Mouse (Mus musculus) retina, postnatal 1 day (tissue): ENCODE data around the gene Pitpnm3.

Source experiments
- DNase-seq: peaks from one replicate; pipeline ENCODE4 v3.0.0-alpha.2; 2012

The Pitpnm3 gene

GRCm38 (mm10) chr11:72049171-72049759 is 86.3 kb downstream of the Pitpnm3 start:
- DNase-seq: no peak

DNA sequence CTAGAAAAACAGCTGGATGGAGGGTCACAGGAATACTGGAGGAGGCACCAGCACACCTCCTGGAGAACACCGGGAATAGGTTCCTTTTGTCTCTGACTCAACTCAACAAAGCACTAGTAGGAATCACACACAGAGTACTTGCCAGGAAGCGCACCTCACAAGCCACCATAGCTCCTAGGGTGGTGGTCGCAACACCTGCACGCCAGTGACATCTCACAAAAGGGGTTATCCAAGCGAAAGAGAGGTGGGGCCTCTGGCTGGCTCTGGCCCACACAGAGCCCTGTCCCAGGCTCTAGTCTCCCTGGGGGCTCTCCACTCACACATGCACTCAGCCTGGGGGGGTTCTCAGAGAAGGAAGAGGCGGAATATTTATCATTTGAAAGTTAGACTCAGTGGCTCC is 86.8 kb downstream of the Pitpnm3 start:
- DNase-seq: no peak

GRCm38 (mm10) chr11:72044231-72044630 is 91.3 kb downstream of the Pitpnm3 start:
- no peak for DNase-seq

GRCm38 (mm10) chr11:72042631-72043030 is 92.9 kb downstream of the Pitpnm3 start:
- DNase-seq: peak; percentile 36

- DNase-seq: peak; percentile 95
Observed at GRCm38 (mm10) chr11:72041768-72042607, 93.6 kb downstream of the Pitpnm3 start, which contains the start of gene Pimreg. Gene Pimreg, plus strand, starts transcription at chr11:72042032.

GRCm38 (mm10) chr11:72041290-72041767 is 94.2 kb downstream of the Pitpnm3 start:
- no peak for DNase-seq

DNA sequence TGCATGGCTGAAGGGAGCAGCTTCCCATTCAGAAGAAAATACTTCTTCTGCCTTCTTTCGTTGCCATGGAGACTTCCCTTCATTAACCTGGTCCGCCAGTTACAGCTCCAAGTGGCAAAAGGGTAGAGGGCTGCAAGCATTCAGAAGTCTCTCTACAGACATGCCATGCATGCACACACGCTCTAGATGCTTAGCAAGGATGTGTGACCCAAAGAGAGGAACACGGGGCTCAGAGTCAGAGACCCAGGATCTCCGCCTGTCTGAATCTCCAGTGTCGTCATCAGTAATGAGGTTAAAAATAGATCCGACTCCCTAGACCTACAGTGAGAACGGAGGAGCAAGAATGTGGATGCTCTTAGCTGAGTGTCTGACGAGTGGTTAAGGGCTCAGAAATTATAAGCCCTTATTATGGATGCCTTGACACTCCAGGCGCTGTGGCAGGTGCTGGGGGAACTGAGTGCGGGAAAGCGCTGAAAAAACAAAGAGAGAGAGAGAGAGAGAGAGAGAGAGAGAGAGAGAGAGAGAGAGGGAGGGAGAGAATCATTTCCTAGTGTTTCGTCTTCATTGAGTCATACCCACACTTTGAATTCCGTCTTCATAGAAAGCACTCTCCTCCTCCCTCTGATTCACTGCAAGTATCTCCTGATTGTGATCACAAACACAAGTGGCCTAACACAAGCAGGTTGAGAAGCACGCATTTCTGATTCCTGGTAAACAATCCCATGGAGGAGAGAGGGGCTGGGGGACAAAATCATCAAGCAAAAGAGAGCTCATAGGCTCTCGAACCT is 95.8 kb downstream of the Pitpnm3 start:
- peak; percentile 55 for DNase-seq

DNA sequence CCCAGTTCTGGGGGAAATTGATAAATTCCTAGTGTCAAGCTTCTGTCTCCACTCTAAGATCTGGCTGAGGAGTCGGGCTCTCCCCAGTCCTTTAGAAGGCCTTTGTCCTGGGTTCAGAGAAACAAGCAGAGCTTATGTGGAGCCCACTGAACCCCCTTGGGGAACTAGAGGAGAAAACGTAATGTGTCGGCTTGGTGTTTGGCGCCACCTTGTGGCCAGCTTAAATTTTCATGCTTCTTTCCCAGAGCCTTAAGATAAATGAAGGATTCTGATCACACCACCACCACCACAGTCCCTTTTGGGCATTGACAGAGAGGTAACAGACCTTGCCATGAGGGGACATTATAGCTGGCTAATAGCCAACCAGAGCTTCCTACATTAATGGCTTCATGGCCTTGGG is 97.6 kb downstream of the Pitpnm3 start:
- DNase-seq: peak; percentile 90

DNA sequence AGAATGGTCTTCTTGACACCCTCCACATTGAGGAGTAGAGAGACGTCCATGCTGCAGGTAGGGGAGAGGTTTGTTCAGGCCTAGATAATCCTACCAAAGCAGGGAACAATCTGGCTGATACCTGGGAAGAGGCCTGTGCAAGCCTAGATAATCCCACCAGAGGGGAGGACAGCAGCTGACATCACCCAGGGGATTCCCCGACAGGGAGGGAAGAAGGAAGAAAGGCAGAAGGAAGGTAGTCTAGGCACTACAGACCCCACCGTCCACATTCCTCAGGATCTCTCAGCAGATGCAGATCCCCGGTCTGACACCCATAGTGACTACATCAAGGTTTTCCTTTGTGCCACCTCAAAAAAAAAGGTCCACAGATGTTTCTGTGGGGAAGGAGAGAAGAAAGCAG is 98.2 kb downstream of the Pitpnm3 start, which contains the start of gene Aipl1:
Gene Aipl1 (minus strand): TSS at position 101 of the 400 bp plus-strand sequence.
- DNase-seq: peak; percentile 40

- DNase-seq: no peak
Observed at GRCm38 (mm10) chr11:72032589-72032988, 103.0 kb downstream of the Pitpnm3 start.

DNA sequence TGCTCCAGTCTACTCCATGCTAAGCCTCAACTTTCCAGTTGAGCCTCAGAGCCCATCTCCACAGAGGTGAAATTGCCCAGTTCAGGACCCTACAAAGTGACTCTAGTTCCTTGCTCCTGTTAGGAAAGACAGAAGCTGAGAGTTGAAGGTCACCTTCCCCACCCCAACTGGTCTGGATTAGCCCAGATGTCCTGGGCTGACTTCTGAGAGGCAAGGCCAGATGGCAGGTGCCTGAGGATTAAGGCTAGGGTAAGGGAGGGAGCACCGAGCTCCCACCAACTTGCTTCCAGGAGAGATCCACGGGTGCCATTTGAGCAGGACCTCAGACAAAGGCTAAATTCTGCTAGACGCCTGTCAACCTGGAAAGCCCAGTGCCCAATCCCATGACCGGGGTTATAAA is 103.5 kb downstream of the Pitpnm3 start:
- peak; percentile 65 for DNase-seq

DNA sequence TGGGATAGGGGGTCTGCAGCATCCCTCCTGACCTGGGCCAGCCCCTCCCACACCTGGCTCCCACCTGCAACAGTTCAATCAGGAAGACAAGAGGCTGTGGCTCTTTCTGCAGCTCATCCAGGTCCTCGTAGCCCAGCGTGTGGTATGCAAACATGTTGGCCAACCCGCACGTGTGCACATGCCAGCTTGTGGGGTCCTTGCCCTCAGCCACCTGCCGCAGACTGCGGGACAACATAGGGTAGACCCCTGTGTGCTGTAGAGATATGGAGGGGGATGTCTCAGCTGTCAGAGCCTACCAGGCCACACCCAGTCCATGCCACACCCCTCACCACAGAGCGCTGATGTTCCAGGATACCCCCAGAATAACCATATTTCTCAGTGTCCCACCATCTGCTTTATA is 104.2 kb downstream of the Pitpnm3 start:
- no peak for DNase-seq

GRCm38 (mm10) chr11:72029143-72029542 is 106.4 kb downstream of the Pitpnm3 start:
- DNase-seq: peak; percentile 69

GRCm38 (mm10) chr11:72027836-72028235 is 107.7 kb downstream of the Pitpnm3 start:
- DNase-seq: no peak

GRCm38 (mm10) chr11:72026516-72026915 is 109.1 kb downstream of the Pitpnm3 start:
- peak; percentile 55 for DNase-seq

GRCm38 (mm10) chr11:72025843-72026242 is 109.7 kb downstream of the Pitpnm3 start:
- DNase-seq: peak; percentile 71

DNA sequence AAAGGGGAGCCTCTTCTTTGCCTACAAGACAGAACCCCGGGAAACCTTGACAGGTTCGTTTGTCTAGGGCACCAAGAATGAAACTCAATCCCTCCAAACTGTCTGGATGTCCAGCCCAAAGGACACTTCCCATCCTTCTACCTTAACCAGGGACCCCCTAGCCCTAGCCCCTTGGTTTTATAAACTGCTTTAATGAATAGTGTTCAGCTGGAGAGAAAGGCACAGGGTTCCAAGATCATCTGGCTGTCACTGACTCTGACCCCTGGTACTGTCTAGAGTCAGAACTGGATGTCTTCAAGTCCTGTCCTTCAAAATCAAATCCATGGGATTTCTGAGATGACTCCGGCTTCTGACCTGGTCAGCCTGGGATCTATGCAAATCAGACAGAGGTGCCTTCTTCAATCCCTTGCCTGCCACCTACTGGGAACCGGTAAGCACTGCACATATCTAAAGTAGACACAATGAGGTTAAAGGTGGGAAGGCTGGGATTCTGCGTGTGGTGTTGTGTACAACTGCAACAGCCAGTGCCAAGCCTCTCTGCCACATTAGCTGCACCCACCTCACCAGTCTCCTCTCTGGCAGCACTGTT is 111.3 kb downstream of the Pitpnm3 start:
- peak; percentile 86 for DNase-seq

DNA sequence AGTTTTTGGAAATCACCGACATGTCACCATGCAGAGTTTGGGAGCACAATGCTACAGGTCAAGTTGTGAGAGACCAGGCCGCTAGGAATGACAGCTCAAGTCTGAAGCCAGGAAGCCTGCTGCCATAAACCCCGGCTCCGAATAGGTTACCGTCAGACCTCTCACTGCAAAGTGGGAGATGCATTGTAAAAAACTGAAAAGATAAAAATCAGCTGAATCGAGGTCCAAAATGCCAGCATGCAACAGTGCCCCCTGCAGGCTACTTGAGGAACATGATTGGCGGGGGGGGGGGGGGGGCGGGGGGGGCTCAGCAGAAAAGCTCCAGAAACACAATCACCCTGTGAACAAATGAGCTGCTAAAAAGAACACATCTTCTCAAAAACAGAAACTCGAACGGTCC is 112.0 kb downstream of the Pitpnm3 start:
- peak; percentile 36 for DNase-seq

- no peak for DNase-seq
Observed at GRCm38 (mm10) chr11:72022827-72023226, 112.8 kb downstream of the Pitpnm3 start.

GRCm38 (mm10) chr11:72021015-72021414 is 114.6 kb downstream of the Pitpnm3 start:
- DNase-seq: no peak

DNA sequence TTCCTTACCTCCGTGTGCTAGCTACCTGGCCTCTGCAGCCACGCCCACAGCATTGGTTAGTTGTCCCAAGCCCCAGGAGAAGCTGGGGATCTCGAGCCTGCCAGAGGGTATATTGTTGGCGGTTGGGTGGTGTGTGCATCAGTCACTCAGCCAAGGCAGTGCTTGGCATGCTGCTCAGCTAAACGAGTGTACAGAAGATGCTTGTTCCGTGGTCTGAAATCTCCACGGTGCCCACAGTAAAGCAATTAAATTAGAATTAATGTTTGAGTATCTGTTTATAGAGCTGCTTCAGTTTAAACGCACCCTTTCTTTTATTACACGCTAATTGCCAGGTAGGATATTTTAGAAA is 118.4 kb downstream of the Pitpnm3 start:
- no peak for DNase-seq

- DNase-seq: no peak
Observed at GRCm38 (mm10) chr11:72016518-72017252, 118.9 kb downstream of the Pitpnm3 start.
